Mouse (Mus musculus): ENCODE data around the gene Esr1. TPM values are rescaled to one million over a fixed set of nuclear protein-coding genes. Genes with fewer than 3 reads are reported as not detected.
"Not testable (repeated sequence)": the region's sequence is repeated elsewhere in the genome, so short reads cannot be mapped to it uniquely, and the experiment has no call there.

Gene Esr1
- polyA plus RNA-seq, 1 experiment from 2014 or later = 0.34 TPM

DNA sequence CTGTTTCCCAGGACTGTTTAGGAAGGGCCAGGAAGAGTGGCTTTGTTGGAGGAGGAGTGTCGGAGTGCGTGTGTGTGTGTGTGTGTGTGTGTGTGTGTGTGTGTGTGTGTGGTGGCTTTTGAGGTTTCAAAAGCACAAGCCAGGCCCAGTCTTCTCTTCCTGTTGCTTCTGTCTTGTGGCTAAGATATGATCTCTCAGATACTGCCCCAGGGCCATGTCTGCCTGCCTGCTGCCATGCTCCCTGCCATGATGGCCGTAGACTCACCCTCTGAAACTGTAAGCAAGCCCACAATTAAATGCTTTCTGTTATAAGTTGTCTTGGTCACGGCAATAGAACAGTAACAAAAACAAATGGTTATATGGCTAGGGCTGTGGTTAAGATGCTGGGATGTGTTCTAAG, 14.2 kb upstream of the Esr1 start:
- Histone ChIP-seq H3K4me1 (replicated peaks; ENCODE audit: control insufficient read depth, insufficient read depth, low read length) (no peaks in the 10 kb centered on the region), H3K4me3 (ENCODE audit: low read depth, low read length) (no peak overlapping the region), H3K27ac (ENCODE audit: low read depth) (no peak overlapping the region), H3K9ac (ENCODE audit: low read length) (no peak overlapping the region), H3K27me3 (replicated peaks; ENCODE audit: control insufficient read depth, insufficient read depth, low read length) (no peaks in the 10 kb centered on the region), H3K9me3 (ENCODE audit: control insufficient read depth, low read length) (no peaks in the 10 kb centered on the region), H3K4me2 (ENCODE audit: low read length) (no peak overlapping the region), H3K36me3 (ENCODE audit: control insufficient read depth, insufficient read depth, low read length) (no peaks in the 10 kb centered on the region)
- 84% methylated on average over 4 of the region's 4 CpGs for WGBS
- DNase-seq (ENCODE audit: low spot score) = no peak
- ATAC-seq (replicated peaks; ENCODE audit: low FRiP score, low TSS enrichment, low read depth) = no peak

GRCm38 (mm10) chr10:4598244-4598842, 13.1 kb upstream of the Esr1 start:
- Histone ChIP-seq H3K27ac (ENCODE audit: low read depth) (no peak overlapping the region), H3K9me3 (ENCODE audit: control insufficient read depth, low read length) (no peaks in the 10 kb centered on the region), H3K27me3 (replicated peaks; ENCODE audit: control insufficient read depth, insufficient read depth, low read length) (no peaks in the 10 kb centered on the region), H3K9ac (ENCODE audit: low read length) (no peak overlapping the region), H3K4me3 (ENCODE audit: low read depth, low read length) (no peak overlapping the region), H3K4me1 (replicated peaks; ENCODE audit: control insufficient read depth, insufficient read depth, low read length) (no peaks in the 10 kb centered on the region), H3K4me2 (ENCODE audit: low read length) (no peak overlapping the region), H3K36me3 (ENCODE audit: control insufficient read depth, insufficient read depth, low read length) (no peaks in the 10 kb centered on the region)
- WGBS = 65% methylated on average over 10 of the region's 10 CpGs
- peak; percentile 69 for DNase-seq (ENCODE audit: low spot score)
- ATAC-seq (replicated peaks; ENCODE audit: low FRiP score, low TSS enrichment, low read depth) = no peak

GRCm38 (mm10) chr10:4598916-4599315, 12.5 kb upstream of the Esr1 start:
- Histone ChIP-seq H3K36me3 (ENCODE audit: control insufficient read depth, insufficient read depth, low read length) (no peaks in the 10 kb centered on the region), H3K4me2 (ENCODE audit: low read length) (no peak overlapping the region), H3K4me3 (ENCODE audit: low read depth, low read length) (no peak overlapping the region), H3K4me1 (replicated peaks; ENCODE audit: control insufficient read depth, insufficient read depth, low read length) (no peaks in the 10 kb centered on the region), H3K27ac (ENCODE audit: low read depth) (no peak overlapping the region), H3K9ac (ENCODE audit: low read length) (no peak overlapping the region), H3K27me3 (replicated peaks; ENCODE audit: control insufficient read depth, insufficient read depth, low read length) (no peaks in the 10 kb centered on the region), H3K9me3 (ENCODE audit: control insufficient read depth, low read length) (no peaks in the 10 kb centered on the region)
- ATAC-seq (replicated peaks; ENCODE audit: low FRiP score, low TSS enrichment, low read depth) (no peak), DNase-seq (ENCODE audit: low spot score) (no peak)
- WGBS = 82% methylated on average over 12 of the region's 12 CpGs

GRCm38 (mm10) chr10:4599591-4599990, 11.8 kb upstream of the Esr1 start:
- whole genome bisulfite sequencing = 77% methylated on average over 4 of the region's 4 CpGs
- Histone ChIP-seq H3K9me3 (ENCODE audit: control insufficient read depth, low read length) (no peaks in the 10 kb centered on the region), H3K27me3 (replicated peaks; ENCODE audit: control insufficient read depth, insufficient read depth, low read length) (no peaks in the 10 kb centered on the region)

GRCm38 (mm10) chr10:4600796-4601474, 10.5 kb upstream of the Esr1 start:
- WGBS = 58% methylated on average over 2 of the region's 2 CpGs
- H3K9me3 ChIP-seq (ENCODE audit: control insufficient read depth, low read length) = no peaks in the 10 kb centered on the region
- H3K27me3 ChIP-seq (replicated peaks; ENCODE audit: control insufficient read depth, insufficient read depth, low read length) = no peaks in the 10 kb centered on the region
- no peak overlapping the region for H3K27ac ChIP-seq (ENCODE audit: low read depth)
- no peak overlapping the region for H3K9ac ChIP-seq (ENCODE audit: low read length)
- ATAC-seq (replicated peaks; ENCODE audit: low FRiP score, low TSS enrichment, low read depth) = no peak
- no peaks in the 10 kb centered on the region for H3K36me3 ChIP-seq (ENCODE audit: control insufficient read depth, insufficient read depth, low read length)
- no peaks in the 10 kb centered on the region for H3K4me1 ChIP-seq (replicated peaks; ENCODE audit: control insufficient read depth, insufficient read depth, low read length)
- no peak for DNase-seq (ENCODE audit: low spot score)
- no peak overlapping the region for H3K4me3 ChIP-seq (ENCODE audit: low read depth, low read length)
- no peak overlapping the region for H3K4me2 ChIP-seq (ENCODE audit: low read length)

More at GRCm38 (mm10) chr10:4599591-4599990, 11.8 kb upstream of the Esr1 start:
- Histone ChIP-seq H3K4me1 (replicated peaks; ENCODE audit: control insufficient read depth, insufficient read depth, low read length) (no peaks in the 10 kb centered on the region), H3K9ac (ENCODE audit: low read length) (no peak overlapping the region), H3K4me2 (ENCODE audit: low read length) (no peak overlapping the region), H3K36me3 (ENCODE audit: control insufficient read depth, insufficient read depth, low read length) (no peaks in the 10 kb centered on the region), H3K4me3 (ENCODE audit: low read depth, low read length) (no peak overlapping the region), H3K27ac (ENCODE audit: low read depth) (no peak overlapping the region)
- ATAC-seq (replicated peaks; ENCODE audit: low FRiP score, low TSS enrichment, low read depth) = no peak
- no peak for DNase-seq (ENCODE audit: low spot score)

DNA sequence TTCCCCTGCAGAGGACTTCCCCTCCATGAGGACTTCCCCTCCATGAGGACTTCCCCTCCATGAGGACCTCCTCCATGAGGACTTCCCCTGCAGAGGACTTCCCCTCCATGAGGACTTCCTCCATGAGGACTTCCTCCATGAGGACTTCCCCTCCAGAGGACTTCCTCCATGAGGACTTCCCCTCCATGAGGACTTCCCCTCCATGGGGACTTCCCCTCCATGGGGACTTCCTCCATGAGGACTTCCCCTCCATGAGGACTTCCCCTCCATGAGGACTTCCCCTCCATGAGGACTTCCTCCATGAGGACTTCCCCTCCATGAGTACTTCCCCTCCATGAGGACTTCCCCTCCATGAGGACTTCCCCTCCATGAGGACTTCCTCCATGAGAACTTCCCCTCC, 9.8 kb upstream of the Esr1 start:
- not testable (repeated sequence) for H3K27me3 ChIP-seq (replicated peaks; ENCODE audit: control insufficient read depth, insufficient read depth, low read length); H3K4me3 ChIP-seq (ENCODE audit: low read depth, low read length); DNase-seq (ENCODE audit: low spot score); H3K9me3 ChIP-seq (ENCODE audit: control insufficient read depth, low read length); H3K27ac ChIP-seq (ENCODE audit: low read depth); H3K4me1 ChIP-seq (replicated peaks; ENCODE audit: control insufficient read depth, insufficient read depth, low read length); H3K36me3 ChIP-seq (ENCODE audit: control insufficient read depth, insufficient read depth, low read length); H3K9ac ChIP-seq (ENCODE audit: low read length); ATAC-seq (replicated peaks; ENCODE audit: low FRiP score, low TSS enrichment, low read depth); H3K4me2 ChIP-seq (ENCODE audit: low read length)

DNA sequence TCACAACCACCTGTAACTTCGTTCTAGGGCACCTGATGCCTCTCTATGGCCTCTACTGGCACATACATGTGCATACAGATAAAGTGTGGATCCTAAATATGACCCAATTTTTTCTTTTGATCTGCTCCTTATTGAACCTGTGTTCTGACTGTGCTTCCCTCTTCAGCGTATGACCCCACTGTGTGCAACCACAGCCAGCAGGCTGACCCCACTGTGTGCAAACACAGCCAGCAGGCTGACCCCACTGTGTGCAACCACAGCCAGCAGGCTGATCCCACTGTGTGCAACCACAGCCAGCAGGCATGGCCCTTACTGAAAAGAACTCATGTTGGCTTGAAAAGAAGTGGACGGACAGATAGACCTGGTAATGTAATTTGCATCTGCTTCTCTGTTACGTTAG, 8.9 kb upstream of the Esr1 start:
- DNase-seq (ENCODE audit: low spot score) (no peak), ATAC-seq (replicated peaks; ENCODE audit: low FRiP score, low TSS enrichment, low read depth) (no peak)
- WGBS = 81% methylated on average over 4 of the region's 4 CpGs
- Histone ChIP-seq H3K36me3 (ENCODE audit: control insufficient read depth, insufficient read depth, low read length) (no peaks in the 10 kb centered on the region), H3K27ac (ENCODE audit: low read depth) (no peak overlapping the region), H3K9ac (ENCODE audit: low read length) (no peak overlapping the region), H3K4me3 (ENCODE audit: low read depth, low read length) (no peak overlapping the region), H3K9me3 (ENCODE audit: control insufficient read depth, low read length) (no peaks in the 10 kb centered on the region), H3K27me3 (replicated peaks; ENCODE audit: control insufficient read depth, insufficient read depth, low read length) (no peaks in the 10 kb centered on the region), H3K4me1 (replicated peaks; ENCODE audit: control insufficient read depth, insufficient read depth, low read length) (no peaks in the 10 kb centered on the region), H3K4me2 (ENCODE audit: low read length) (no peak overlapping the region)

GRCm38 (mm10) chr10:4604527-4605209, 6.7 kb upstream of the Esr1 start:
- ATAC-seq (replicated peaks; ENCODE audit: low FRiP score, low TSS enrichment, low read depth) = no peak
- no peaks in the 10 kb centered on the region for H3K27me3 ChIP-seq (replicated peaks; ENCODE audit: control insufficient read depth, insufficient read depth, low read length)
- 76% methylated on average over 4 of the region's 4 CpGs for WGBS
- DNase-seq (ENCODE audit: low spot score) = no peak
- H3K4me2 ChIP-seq (ENCODE audit: low read length) = no peak overlapping the region
- H3K27ac ChIP-seq (ENCODE audit: low read depth) = no peak overlapping the region
- no peaks in the 10 kb centered on the region for H3K36me3 ChIP-seq (ENCODE audit: control insufficient read depth, insufficient read depth, low read length)
- no peaks in the 10 kb centered on the region for H3K4me1 ChIP-seq (replicated peaks; ENCODE audit: control insufficient read depth, insufficient read depth, low read length)
- H3K4me3 ChIP-seq (ENCODE audit: low read depth, low read length) = no peak overlapping the region
- no peaks in the 10 kb centered on the region for H3K9me3 ChIP-seq (ENCODE audit: control insufficient read depth, low read length)
- H3K9ac ChIP-seq (ENCODE audit: low read length) = no peak overlapping the region
